Mouse (Mus musculus) G1E (cell line): ENCODE results near the gene Gm45062. TPM values are rescaled to one million over a fixed set of nuclear protein-coding genes. Genes with fewer than 3 reads are reported as not detected.

ENCODE experiments used
- ATAC-seq: 2 replicates; pipeline ENCODE4 v1.8.0; 2016; ENCODE audit warnings: mild to moderate bottlenecking; ENCODE audit not compliant: insufficient number of reproducible peaks, poor library complexity, low FRiP score, severe bottlenecking; ENCODE audit errors: extremely low read depth
- DNase-seq: peaks from one replicate; pipeline ENCODE4 v3.0.0; 2012; ENCODE audit warnings: low spot score
- H3K27me3 ChIP-seq: 2 replicates; pipeline ENCODE4 v1.6.1; 2012; ENCODE audit warnings: mild to moderate bottlenecking, low read length, inconsistent platforms; ENCODE audit not compliant: insufficient read depth
- H3K36me3 ChIP-seq: replicated peaks from 2 replicates; pipeline ENCODE3; 2012; ENCODE audit warnings: mild to moderate bottlenecking, inconsistent platforms
- H3K4me1 ChIP-seq: 2 replicates; pipeline ENCODE4 v1.6.1; 2012; ENCODE audit warnings: low read depth, low read length, inconsistent platforms, mixed read lengths; ENCODE audit not compliant: insufficient read depth
- H3K4me3 ChIP-seq: 2 replicates; pipeline ENCODE4 v1.5.1; 2012; ENCODE audit warnings: low read depth, mild to moderate bottlenecking, inconsistent platforms, low read length, moderate library complexity, mixed read lengths
- H3K9me3 ChIP-seq: replicated peaks from 2 replicates; pipeline ENCODE4 v1.6.1; 2012; ENCODE audit warnings: inconsistent platforms
- CTCF ChIP-seq: IDR thresholded peaks from 2 replicates; pipeline ENCODE4 v1.5.1; 2012; ENCODE audit warnings: low read depth, low read length, inconsistent platforms, mixed read lengths
- GATA1 ChIP-seq: IDR thresholded peaks from 2 replicates; pipeline ENCODE4 v1.6.1; 2012; ENCODE audit warnings: borderline replicate concordance, low read length, inconsistent platforms, mixed read lengths
- GATA2 ChIP-seq: IDR thresholded peaks from 2 replicates; pipeline ENCODE4 v1.6.1; 2012; ENCODE audit warnings: low read depth, low read length, inconsistent platforms, borderline replicate concordance
- POLR2AphosphoS5 ChIP-seq: IDR thresholded peaks from 2 replicates; pipeline ENCODE4 v1.6.1; 2012; ENCODE audit warnings: low read depth, low read length, inconsistent platforms; ENCODE audit not compliant: insufficient replicate concordance
- TAL1 ChIP-seq: conservative IDR thresholded peaks from 2 replicates; pipeline ENCODE4 v1.6.1; 2012; ENCODE audit warnings: low read depth, low read length, inconsistent platforms, mixed read lengths
- polyA plus RNA-seq: library from polyadenylated mRNA; stranded (reverse); fragments of >175 nt; gene quantifications from 2 replicates; pipeline ENCODE4 v1.2.3, GENCODE M21; 2012
- total RNA-seq, 2 experiments: library from RNA; stranded (forward) in 1 of 2; stranded (reverse) in 1 of 2; fragments of 200-1000 nt in 1 of 2; fragments of >200 nt in 1 of 2; fragmentation: Nextera tagmentation in 1 of 2; gene quantifications; 2 replicates each; pipeline ENCODE4 v1.2.3; 2014 to 2017

The Gm45062 gene
- total and polyA plus RNA-seq, 3 experiments, result 57.6 to 88.3 TPM; not detected in 1

DNA sequence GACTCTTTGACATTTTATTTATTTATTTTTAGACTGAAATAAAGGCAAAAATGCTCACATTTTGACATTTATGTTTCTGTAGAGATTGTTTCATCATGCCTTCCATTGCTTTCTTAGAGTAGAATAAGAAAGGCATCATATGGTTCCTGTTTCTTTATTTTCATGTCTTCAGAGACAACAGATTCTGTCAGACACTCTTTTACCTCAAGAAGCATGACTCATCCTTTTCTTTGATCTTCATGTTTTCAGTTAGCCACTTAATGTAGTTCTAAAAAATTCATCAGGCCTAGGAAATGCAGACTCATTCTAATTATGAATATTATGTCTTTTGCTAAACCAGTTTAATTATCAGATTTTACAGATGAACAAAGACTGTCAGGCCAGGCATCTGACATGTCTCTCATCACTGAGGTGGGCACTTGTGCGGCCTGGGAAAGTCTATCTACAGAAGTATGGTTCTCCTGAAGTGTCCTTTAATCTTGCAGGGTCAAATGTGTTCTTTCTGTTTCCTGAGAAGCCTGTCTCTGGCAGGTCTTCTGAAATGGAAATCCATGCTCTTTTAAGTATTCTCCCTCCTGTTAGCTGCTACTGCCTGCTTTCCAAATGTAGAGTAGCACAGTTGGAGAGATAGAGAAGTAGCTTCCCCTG lies 230.8 kb downstream of the Gm45062 start:
- Histone ChIP-seq H3K9me3 (no peaks in the 10 kb centered on the region), H3K36me3 (peaks cover 5% of the 10 kb centered on the region), H3K27me3 (no peaks in the 10 kb centered on the region), H3K4me3 (no peak overlapping the region), H3K4me1 (peaks cover 64% of the 10 kb centered on the region)
- no peak for DNase-seq
- TF ChIP-seq TAL1 (no peak), GATA2 (no peak), POLR2AphosphoS5 (no peak), CTCF (no peak), GATA1 (no peak)
- ATAC-seq, result no peak

DNA sequence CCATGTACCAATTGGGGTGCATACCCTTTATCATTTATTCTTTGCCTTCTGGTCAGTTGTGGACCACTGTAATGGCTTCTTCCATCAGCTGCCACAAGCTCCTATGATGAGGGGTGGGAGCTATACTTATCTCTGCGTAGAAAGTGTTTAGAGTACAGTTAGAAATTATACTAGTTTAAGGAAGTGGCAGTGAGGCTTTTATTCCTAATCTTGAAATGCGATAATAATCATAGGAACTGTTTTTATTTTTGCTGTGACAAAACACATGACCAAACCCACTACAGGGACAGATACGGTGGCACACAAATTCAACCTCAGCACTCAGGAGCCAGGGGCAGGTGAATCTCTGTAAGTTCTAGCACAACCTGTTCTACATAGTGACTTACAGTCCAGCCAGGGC lies 233.0 kb downstream of the Gm45062 start:
- ATAC-seq (no peak), DNase-seq (no peak)
- Histone ChIP-seq H3K9me3 (no peaks in the 10 kb centered on the region), H3K4me1 (peaks cover 49% of the 10 kb centered on the region), H3K4me3 (no peak overlapping the region; the same call in 1 of the 2 replicates), H3K36me3 (no peaks in the 10 kb centered on the region), H3K27me3 (no peaks in the 10 kb centered on the region)
- no peak for TF ChIP-seq GATA2
- TF ChIP-seq GATA1, result no peak
- TF ChIP-seq POLR2AphosphoS5, result no peak
- TF ChIP-seq CTCF, result no peak

DNA sequence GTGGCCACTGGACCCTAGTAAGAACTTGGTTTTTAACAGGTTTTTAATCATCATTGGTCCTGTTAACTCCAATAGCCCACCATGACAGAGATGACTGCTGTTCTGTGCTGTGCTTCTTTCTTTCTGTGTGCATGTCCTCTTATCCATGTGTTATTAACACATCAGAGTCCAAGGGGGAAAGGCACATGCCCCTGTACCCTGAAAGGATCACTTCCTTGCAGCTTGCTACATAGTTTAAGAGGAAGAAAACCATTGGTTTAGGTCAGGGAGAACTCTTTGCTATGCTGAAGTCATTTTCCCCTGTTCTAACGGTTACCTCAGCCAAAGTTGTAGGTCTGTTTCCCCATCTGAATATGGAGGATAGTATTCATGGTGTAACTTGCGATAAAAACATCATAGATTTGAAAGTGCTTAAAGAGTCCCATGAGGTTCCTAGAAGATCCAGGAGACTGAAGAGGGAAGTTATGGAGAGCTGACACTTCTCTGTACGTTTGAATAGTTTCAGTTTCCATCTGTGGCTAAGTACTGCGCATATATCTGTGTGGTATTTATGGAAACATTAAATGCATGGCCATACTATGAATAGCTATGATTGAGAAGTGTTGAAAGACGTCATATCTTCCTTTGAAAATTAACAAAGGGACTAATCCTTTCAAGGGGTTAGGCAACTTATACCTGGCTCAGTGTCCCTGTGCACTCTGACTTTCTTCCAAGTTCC lies 236.0 kb downstream of the Gm45062 start:
- Histone ChIP-seq H3K4me1 (peaks cover 29% of the 10 kb centered on the region), H3K36me3 (no peaks in the 10 kb centered on the region), H3K9me3 (no peaks in the 10 kb centered on the region), H3K4me3 (no peak overlapping the region), H3K27me3 (no peaks in the 10 kb centered on the region)
- no peak for DNase-seq
- TF ChIP-seq CTCF (no peak), TAL1 (no peak), GATA1 (no peak), GATA2 (no peak), POLR2AphosphoS5 (no peak)
- ATAC-seq, result no peak

DNA sequence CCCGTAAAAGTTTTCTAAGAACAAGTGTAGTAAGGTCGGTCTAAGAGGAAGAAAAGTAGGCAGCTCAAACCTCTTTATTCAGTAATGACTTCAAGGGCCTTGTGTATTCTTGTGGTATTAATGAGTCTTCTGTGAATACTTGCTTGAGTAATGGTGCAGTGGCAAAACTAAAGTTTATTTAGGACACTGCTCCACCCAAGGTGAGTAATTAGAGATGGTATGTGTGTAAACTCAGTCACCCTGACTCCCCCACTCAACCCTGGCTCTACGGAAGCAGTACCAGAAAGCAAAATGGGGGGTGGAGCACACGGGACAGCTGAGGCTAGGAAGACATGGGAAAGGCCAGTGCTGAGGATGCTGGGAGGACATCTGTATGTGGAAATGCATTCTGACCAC lies 236.6 kb downstream of the Gm45062 start:
- Histone ChIP-seq H3K9me3 (no peaks in the 10 kb centered on the region), H3K36me3 (no peaks in the 10 kb centered on the region), H3K27me3 (no peaks in the 10 kb centered on the region), H3K4me1 (peaks cover 30% of the 10 kb centered on the region), H3K4me3 (no peak overlapping the region)
- TF ChIP-seq TAL1 (no peak), POLR2AphosphoS5 (no peak), GATA2 (no peak), GATA1 (no peak), CTCF (no peak)
- DNase-seq (no peak), ATAC-seq (no peak)

DNA sequence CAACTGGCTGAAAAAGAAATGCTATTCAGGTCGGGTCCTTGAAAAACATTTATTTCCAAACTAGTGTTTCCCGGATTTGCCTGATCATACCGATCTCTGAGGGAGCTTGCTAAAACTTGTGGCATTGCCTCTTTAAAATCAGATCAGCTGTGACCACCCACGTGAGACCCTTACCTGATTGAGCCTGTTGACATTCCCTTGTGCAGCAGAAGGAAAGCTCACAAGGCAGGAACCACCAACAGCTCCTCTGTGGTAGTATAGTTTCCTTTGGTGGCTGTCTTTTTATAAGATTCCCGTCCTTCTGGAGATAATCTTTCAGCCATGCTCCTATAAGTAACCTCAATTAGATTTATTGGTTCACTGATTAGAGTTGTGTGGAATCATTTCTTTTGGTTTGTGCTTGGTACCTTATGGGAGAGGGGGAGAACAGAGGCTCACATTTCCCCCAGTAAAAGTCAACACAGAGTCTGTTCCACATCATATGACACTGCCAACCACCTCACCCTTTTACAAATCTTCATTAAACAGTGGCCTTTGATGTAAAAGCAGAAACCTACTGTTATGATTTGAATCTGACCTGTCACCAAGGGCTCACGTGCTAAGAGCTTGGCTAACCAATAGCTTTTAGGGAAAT lies 238.1 kb downstream of the Gm45062 start:
- DNase-seq (no peak), ATAC-seq (no peak)
- Histone ChIP-seq H3K4me1 (peaks cover 28% of the 10 kb centered on the region), H3K9me3 (no peaks in the 10 kb centered on the region), H3K36me3 (no peaks in the 10 kb centered on the region), H3K27me3 (no peaks in the 10 kb centered on the region), H3K4me3 (no peak overlapping the region)
- TF ChIP-seq GATA2, result no peak
- TF ChIP-seq GATA1, result no peak
- TF ChIP-seq CTCF, result no peak
- no peak for TF ChIP-seq TAL1
- no peak for TF ChIP-seq POLR2AphosphoS5

DNA sequence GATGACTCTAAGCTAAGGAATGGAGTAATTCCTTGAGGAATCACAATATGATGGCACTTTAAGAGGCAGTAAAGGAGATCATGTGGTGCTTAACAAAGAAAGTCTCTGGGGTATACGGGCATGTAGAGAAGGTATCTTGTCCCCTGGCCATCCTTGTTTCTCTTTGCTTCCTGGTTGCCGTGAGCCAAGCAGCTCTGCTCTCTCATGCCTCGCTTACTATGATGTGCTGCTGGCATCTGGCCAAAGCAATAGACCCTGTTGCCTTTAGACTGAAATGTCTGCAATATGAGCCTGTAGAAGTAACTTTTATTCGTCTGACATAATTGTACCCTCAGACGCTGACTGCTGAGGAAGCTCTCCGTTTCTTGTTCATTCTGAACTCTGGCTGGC lies 238.6 kb downstream of the Gm45062 start:
- TF ChIP-seq GATA2 (no peak), TAL1 (no peak), CTCF (no peak), GATA1 (no peak), POLR2AphosphoS5 (no peak)
- Histone ChIP-seq H3K4me1 (peaks cover 26% of the 10 kb centered on the region), H3K36me3 (no peaks in the 10 kb centered on the region)

More for the DNA sequence above, 238.6 kb downstream of the Gm45062 start:
- H3K27me3 ChIP-seq, result no peaks in the 10 kb centered on the region
- no peaks in the 10 kb centered on the region for H3K9me3 ChIP-seq
- DNase-seq (no peak), ATAC-seq (no peak)
- H3K4me3 ChIP-seq, result no peak overlapping the region
